Mouse (Mus musculus): ENCODE results near the gene Adh5.

DNA sequence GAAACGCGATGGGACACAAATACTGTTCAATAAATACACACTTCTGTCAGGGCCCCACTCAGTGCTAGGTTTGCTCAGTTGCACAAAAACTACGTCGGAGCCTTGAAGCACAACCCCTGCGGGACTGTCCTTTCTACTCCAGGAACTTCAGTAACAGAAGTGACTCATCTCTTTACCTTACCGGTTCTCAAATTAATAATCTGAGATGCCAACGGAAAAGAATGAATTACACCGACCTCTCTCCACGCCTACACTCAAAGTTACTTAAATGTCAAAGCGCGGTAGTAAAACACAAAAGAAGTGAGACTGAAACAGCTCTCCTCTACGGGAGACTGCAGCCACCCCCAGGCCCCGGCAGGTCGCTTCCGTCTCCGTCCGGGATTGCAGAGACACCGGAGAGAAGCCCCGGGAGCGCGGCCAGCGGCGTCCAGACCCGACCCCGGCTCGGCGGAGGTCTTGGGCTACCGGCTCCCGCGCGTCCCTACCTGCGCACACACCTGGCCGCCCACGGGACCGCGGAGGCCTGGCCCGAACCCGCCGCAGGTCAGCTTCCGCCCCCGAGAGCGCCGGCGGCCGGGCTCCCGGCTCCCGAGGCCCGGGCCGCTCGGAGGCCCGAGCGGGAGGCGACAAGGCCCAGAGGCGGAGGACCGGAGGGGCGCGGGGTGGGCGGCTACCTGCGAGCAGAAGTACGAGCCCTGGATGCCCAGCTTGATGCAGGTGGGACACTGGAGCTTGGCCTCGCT, 45.9 kb downstream of the Adh5 start:
- no peak for TF ChIP-seq CTCF (IDR thresholded peaks at IDR 0.05; ENCODE audit: low read depth, low read length)
- no peak for TF ChIP-seq POLR2A (IDR thresholded peaks at IDR 0.05; ENCODE audit: borderline replicate concordance, low read depth, low read length)

Data from bone marrow macrophage, adult 2 months (primary cell).